Mouse (Mus musculus): Measurements from ENCODE around the gene Fam234a. TPM values are rescaled to one million over a fixed set of nuclear protein-coding genes. Genes with fewer than 3 reads are reported as not detected.
"Not testable (repeated sequence)": the region's sequence is repeated elsewhere in the genome, so short reads cannot be mapped to it uniquely, and the experiment has no call there.

The Fam234a gene
- 100 to 1,000 TPM; 138 TPM for total RNA-seq (2021)
- long read RNA-seq, experiment 1, transcript Fam234a-209 (13 exons, 2,833 nt): minor isoform, 18 of 125 reads
- long read RNA-seq, experiment 1, transcript Fam234a-206 (12 exons, 2,749 nt): minor isoform, 16 of 125 reads
- long read RNA-seq, experiment 1, transcript Fam234a-201 (13 exons, 3,714 nt): minor isoform, 27 of 125 reads
- long read RNA-seq, experiment 1, transcript Fam234a-202 (12 exons, 2,629 nt): major isoform, 34 of 125 reads
- long read RNA-seq, experiment 1, partial matches to known transcripts: 7 of 125 reads
- long read RNA-seq, experiment 1, other reads (novel, unspliced or antisense): 17 of 125 reads
- long read RNA-seq, experiment 2, transcript Fam234a-201 (13 exons, 3,714 nt): minor isoform, 12 of 55 reads
- long read RNA-seq, experiment 2, transcript Fam234a-206 (12 exons, 2,749 nt): minor isoform, 6 of 55 reads
- long read RNA-seq, experiment 2, transcript Fam234a-209 (13 exons, 2,833 nt): minor isoform, 8 of 55 reads
- long read RNA-seq, experiment 2, transcript Fam234a-202 (12 exons, 2,629 nt): major isoform, 15 of 55 reads
- long read RNA-seq, experiment 2, partial matches to known transcripts: 4 of 55 reads
- long read RNA-seq, experiment 2, other reads (novel, unspliced or antisense): 7 of 55 reads

- peak; percentile 96 to 97 for DNase-seq
Observed at GRCm38 (mm10) chr17:26244101-26244841, at the start of gene Fam234a. Gene Fam234a, minus strand, starts transcription at chr17:26244242.

- no peak for DNase-seq
Observed at GRCm38 (mm10) chr17:26289475-26289874, 45.4 kb upstream of the Fam234a start.

GRCm38 (mm10) chr17:26286199-26286955 is 42.3 kb upstream of the Fam234a start:
- DNase-seq: no peak

DNA sequence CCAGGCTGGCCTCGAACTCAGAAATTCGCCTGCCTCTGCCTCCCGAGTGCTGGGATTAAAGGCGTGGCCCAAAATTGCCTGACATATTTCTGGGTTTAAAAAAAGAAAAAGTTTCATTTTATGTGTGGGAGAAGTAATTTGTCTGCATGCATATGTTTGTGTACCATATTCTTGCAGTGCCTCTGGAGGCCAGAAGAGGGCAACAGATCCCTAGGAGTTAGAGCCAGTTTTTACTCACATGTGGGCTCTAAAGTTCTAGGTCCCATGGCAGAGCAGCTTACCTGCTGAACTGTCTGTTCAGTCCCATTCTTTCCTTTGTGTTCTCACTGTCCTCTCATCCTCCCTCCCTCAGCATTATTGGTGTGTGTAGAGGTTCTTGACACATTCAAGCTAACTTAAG is 32.7 kb upstream of the Fam234a start:
- DNase-seq: peak in 1 of 2 experiments; percentile 54

- DNase-seq: peak; percentile 29 to 37
Observed at GRCm38 (mm10) chr17:26275933-26276332, 31.9 kb upstream of the Fam234a start.

DNA sequence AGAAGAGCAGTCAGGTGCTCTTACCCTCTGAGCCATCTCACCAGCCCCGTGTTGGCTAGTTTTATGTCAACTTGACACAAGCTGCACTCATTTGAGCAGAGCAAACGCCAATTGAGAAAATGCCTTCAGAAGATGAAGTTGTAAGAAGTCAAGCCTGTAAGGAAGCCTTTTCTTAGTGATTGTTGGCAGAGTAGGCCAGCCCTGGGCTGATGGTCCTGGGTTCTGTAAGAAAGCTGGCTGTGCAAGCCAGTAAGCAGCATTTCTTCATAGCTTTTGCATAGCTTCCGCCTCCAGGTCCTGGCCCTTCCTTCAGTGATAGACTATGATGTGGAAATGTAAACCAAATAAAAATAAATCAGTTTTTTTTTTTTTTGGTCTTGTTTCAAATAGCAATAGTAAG is 28.5 kb upstream of the Fam234a start:
- DNase-seq: no peak

DNA sequence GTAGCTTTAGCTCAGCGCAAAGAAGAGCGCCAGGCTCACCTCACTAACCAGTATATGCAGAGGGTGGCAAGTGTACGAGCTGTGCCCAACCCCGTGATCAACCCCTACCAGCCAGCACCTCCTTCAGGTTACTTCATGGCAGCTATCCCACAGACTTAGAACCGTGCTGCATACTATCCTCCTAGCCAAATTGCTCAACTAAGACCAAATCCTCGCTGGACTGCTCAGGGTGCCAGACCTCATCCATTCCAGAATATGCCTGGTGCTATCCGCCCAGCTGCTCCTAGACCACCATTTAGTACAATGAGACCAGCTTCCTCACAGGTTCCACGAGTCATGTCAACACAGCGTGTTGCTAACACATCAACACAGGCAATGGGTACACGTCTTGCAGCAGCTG is 25.5 kb upstream of the Fam234a start:
- DNase-seq: not testable (repeated sequence)

- no peak for DNase-seq
Observed at GRCm38 (mm10) chr17:26268851-26269250, 24.8 kb upstream of the Fam234a start.

- DNase-seq: no peak
Observed at GRCm38 (mm10) chr17:26262384-26262783, 18.3 kb upstream of the Fam234a start.

GRCm38 (mm10) chr17:26261826-26262225 is 17.8 kb upstream of the Fam234a start:
- no peak for DNase-seq

DNA sequence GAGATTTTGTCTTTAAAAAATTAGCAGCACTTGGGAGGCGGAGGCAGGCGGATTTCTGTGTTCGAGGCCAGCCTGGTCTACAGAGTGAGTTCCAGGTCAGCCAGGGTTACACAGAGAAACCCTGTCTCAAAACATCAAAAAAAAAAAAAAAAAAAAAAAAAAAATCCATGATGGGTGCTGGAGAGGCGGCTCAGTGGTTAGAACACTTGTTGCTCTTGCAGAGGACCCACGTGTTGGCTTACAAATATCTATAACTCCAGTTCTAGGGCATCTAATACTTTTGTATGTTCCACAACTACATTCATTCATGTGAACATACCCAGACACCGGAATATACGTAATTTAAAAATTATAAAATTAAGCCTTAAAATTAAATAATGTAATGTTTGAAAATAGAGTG is 11.3 kb upstream of the Fam234a start:
- no peak for DNase-seq

DNA sequence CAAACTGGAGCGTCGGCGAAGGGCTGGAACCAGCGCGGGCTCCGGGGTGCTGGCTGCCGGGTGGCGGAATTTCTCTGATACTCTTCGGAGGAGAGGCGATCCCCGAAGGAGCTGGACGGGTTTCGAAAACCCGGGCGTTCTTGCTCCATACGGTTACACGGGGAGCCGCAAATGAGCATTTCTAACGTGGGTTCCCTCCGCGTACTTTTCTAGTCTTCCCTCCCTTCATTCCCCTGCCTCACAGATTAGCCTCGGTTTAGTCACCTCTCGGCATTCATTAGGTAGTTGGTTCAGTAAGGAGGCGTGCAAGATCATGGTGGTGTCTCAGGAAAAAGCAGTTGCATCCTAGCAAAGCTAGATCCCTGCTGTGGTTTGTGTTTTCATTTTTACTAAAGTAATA is 9.4 kb upstream of the Fam234a start:
- DNase-seq: no peak

DNA sequence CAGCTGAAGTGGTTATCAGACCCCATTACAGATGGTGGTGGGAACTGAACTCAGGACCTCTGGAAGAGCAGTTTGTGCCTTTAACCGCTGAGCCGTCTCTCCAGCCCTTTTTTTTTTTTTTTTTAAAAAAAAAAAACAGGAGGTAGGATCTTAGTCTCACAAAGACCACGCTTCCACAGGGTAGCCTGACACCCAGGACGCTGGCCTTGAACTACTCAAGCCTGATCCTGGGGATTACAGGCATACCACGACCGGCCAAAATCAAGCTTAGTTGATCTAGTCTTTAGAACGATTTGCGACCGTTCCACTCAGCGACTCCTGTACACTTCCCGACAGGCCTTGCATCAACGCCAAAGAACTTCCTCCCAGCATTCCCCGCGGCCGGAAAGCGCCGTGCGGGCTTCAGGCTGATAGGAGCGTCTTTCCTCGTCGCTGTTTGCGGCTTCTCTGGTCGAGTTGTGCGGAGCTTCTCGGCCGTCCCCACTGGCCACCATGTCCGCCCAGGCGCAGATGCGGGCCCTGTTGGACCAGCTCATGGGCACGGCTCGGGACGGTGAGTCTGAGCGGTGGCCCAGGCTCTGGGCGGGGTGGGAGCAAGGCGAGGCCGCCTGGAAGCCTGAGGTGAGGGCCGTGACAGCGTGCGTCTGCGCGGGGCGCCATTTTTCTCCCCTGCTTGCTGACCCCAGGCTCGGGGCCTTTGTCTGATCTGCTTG is 8.7 kb upstream of the Fam234a start, which contains the start of gene Luc7l:
Gene Luc7l, plus strand, starts transcription at position 358 of the 713 bp plus-strand sequence.
- peak; percentile 97 to 99 for DNase-seq

GRCm38 (mm10) chr17:26251886-26252538 is 8.0 kb upstream of the Fam234a start:
- no peak for DNase-seq

DNA sequence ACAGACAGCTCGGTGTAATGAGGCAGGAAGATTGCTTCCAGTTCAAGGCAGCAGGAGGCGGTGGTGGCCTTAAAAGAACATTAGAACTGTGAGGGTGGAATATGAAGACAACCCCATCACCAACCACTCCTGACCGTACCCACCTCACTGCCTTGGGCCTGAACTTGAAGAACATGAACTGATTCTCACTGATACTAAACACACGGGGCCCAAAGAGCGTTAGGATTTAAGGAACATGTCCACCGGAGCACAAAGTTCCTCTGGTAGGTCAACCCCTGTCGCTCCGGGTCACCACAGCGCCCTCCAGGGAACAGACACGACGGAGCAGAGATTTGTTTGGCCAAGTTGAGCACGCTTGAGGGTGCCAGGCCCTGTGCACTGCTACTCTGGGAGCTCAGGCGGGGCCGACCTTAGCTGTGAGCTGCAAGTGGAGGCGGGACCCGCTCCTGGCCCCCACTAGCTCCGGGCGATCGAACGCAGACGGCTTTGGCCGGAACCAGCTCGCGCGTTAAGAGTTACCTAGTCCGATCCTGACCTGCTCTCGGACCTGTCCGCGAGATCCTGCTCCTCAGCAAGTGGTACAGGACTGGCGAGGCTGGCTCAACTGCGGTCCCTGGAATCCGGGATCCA is 456 bp downstream of the Fam234a start:
- DNase-seq: peak; percentile 77 to 82

DNA sequence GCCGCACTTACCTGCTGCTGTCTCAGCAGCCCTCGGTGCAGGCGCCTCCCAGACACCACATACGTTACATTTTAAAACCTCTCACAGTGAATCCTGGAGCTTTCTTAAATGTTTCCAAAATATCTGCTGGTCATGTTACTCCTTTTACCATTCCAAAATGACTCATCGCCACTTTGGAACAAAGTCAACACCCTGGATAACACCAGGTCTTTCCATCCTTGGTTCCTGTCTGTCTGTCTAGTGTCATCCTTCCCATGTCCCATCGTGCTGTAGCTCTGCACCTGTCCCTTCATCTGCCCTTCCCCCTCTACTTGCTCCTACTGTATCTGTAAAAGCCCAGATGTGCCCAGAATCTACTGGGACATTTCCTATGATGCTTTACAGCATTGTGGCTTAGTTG is 3.1 kb downstream of the Fam234a start:
- DNase-seq: no peak

GRCm38 (mm10) chr17:26240120-26240790 is 3.8 kb downstream of the Fam234a start:
- DNase-seq: no peak

DNA sequence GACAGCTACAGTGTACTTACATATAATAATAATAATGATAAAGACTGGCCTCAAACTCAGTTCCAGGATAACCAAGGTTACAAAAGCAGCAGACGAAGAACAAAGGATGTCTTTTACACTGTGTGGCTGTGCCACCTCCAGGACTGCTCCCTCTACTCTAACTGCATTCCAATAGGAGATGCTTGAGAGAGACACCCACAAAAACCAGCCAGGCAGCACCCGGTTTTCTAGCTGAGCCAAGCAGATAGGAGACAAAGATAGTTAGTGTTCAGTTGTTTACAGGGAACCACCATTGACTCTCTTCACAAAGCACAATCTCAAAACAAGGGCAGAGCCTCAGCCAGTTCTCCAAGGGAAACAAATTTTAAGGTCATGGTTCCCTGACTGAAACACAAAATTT is 4.5 kb downstream of the Fam234a start:
- no peak for DNase-seq

DNA sequence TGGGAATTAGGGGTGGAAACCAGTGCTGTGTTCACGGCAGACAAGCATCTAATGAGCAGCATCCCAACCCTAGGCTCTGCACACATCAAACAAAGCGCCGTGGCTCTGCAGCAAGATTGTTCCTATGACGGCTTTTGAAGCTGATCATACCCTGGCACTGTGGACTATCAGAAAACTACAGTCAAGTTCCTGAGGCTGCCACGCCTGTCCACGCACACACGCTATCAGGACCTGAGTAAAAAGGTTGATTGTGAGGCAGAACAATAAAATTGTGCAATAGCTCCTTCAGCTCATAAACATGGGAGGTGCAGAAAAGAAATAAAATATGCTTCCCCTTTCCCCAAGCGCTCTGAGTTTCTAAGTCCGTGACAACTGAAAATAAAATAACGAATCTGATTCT is 6.4 kb downstream of the Fam234a start:
- DNase-seq: no peak
